Mouse (Mus musculus) olfactory bulb, adult 2 months (tissue): ENCODE measurements around the gene Far2.

Source experiments
- CTCF ChIP-seq: fragments of 200-500 bp; IDR thresholded peaks from 2 replicates; pipeline ENCODE4 v1.5.1; 2012; ENCODE audit warnings: low read depth, mild to moderate bottlenecking, low read length, moderate library complexity; ENCODE audit not compliant: insufficient read depth
- POLR2A ChIP-seq: fragments of 200-500 bp; IDR thresholded peaks from 2 replicates; pipeline ENCODE4 v1.6.1; 2012; ENCODE audit warnings: mild to moderate bottlenecking, low read depth, low read length, moderate library complexity; ENCODE audit not compliant: insufficient read depth

DNA sequence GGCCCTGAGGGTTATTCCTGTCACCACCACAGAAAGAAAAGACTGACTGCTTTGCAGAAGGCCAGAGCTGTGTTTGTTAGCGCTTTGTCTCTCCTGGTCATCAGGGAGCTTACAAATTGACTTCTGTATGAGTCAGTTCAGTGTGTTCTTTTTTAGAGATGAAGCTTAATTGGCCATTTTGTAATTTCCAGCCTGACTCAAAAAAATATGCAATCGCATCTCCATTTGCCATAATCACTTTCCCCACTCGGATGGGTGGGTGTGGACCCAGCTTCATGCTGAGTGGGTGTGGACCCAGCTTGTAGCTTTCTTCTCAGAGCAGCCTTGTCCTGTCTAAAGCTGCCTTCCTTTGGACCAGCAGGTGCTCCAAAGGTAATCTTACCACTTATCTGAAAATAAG, 26.5 kb downstream of the Far2 start:
- TF ChIP-seq CTCF (no peak), POLR2A (no peak)
